Mouse (Mus musculus): ENCODE measurements at regions not wholly inside any gene's neighbourhood (a gene's known extent, or its start where the extent isn't known, plus 50 kb on each side); places are given as distances from the start of the nearest gene placed in this dataset.

GRCm38 (mm10) chr13:42403231-42404020, 102.2 kb downstream of the Edn1 start:
- Histone ChIP-seq H3K9ac (replicated peaks) (no peak overlapping the region), H3K27me3 (no peaks in the 10 kb centered on the region), H3K4me2 (no peak overlapping the region), H3K4me3 (replicated peaks) (no peak overlapping the region), H3K4me1 (replicated peaks) (no peaks in the 10 kb centered on the region), H3K9me3 (no peaks in the 10 kb centered on the region), H3K36me3 (no peaks in the 10 kb centered on the region), H3K27ac (no peak overlapping the region)
- no peak for ATAC-seq (ENCODE audit: insufficient number of reproducible peaks, insufficient read depth, low FRiP score, low TSS enrichment, low read depth)
- WGBS, result 88% methylated on average over 3 of the region's 3 CpGs

- no peaks in the 10 kb centered on the region for H3K27me3 ChIP-seq
- no peak overlapping the region for H3K4me2 ChIP-seq
- H3K4me3 ChIP-seq (replicated peaks), result no peak overlapping the region
- no peaks in the 10 kb centered on the region for H3K36me3 ChIP-seq
- H3K27ac ChIP-seq, result no peak overlapping the region
- WGBS, result 87% methylated on average over 1 of the region's 1 CpGs
- no peak for ATAC-seq (ENCODE audit: insufficient number of reproducible peaks, insufficient read depth, low FRiP score, low TSS enrichment, low read depth)
- no peaks in the 10 kb centered on the region for H3K9me3 ChIP-seq
- no peak overlapping the region for H3K9ac ChIP-seq (replicated peaks)
- H3K4me1 ChIP-seq (replicated peaks), result no peaks in the 10 kb centered on the region
Measured at GRCm38 (mm10) chr13:42412652-42413282, 111.5 kb downstream of the Edn1 start.

- Histone ChIP-seq H3K27me3 (no peaks in the 10 kb centered on the region), H3K4me1 (replicated peaks) (no peaks in the 10 kb centered on the region), H3K4me3 (replicated peaks) (no peak overlapping the region), H3K9me3 (no peaks in the 10 kb centered on the region), H3K9ac (replicated peaks) (no peak overlapping the region), H3K36me3 (no peaks in the 10 kb centered on the region), H3K27ac (no peak overlapping the region), H3K4me2 (no peak overlapping the region)
- no peak for ATAC-seq (ENCODE audit: insufficient number of reproducible peaks, insufficient read depth, low FRiP score, low TSS enrichment, low read depth)
- WGBS, result 9% methylated on average over 1 of the region's 1 CpGs
Measured at GRCm38 (mm10) chr13:42446921-42447320, 145.6 kb downstream of the Edn1 start.

GRCm38 (mm10) chr13:42453665-42454064, 152.4 kb downstream of the Edn1 start:
- ATAC-seq (ENCODE audit: insufficient number of reproducible peaks, insufficient read depth, low FRiP score, low TSS enrichment, low read depth), result no peak
- H3K4me3 ChIP-seq (replicated peaks), result no peak overlapping the region
- no peaks in the 10 kb centered on the region for H3K4me1 ChIP-seq (replicated peaks)
- no peak overlapping the region for H3K27ac ChIP-seq
- no peaks in the 10 kb centered on the region for H3K27me3 ChIP-seq
- H3K9ac ChIP-seq (replicated peaks), result no peak overlapping the region
- H3K9me3 ChIP-seq, result no peaks in the 10 kb centered on the region
- H3K4me2 ChIP-seq, result no peak overlapping the region
- H3K36me3 ChIP-seq, result no peaks in the 10 kb centered on the region
- 68% methylated on average over 5 of the region's 5 CpGs for WGBS

- no peaks in the 10 kb centered on the region for H3K4me1 ChIP-seq (replicated peaks)
- H3K4me3 ChIP-seq (replicated peaks), result no peak overlapping the region
- H3K27ac ChIP-seq, result no peak overlapping the region
- no peak overlapping the region for H3K9ac ChIP-seq (replicated peaks)
- 90% methylated on average over 3 of the region's 3 CpGs for WGBS
- H3K9me3 ChIP-seq, result no peaks in the 10 kb centered on the region
- ATAC-seq (ENCODE audit: insufficient number of reproducible peaks, insufficient read depth, low FRiP score, low TSS enrichment, low read depth), result no peak
- H3K4me2 ChIP-seq, result no peak overlapping the region
- no peaks in the 10 kb centered on the region for H3K27me3 ChIP-seq
- H3K36me3 ChIP-seq, result no peaks in the 10 kb centered on the region
Measured at GRCm38 (mm10) chr13:42459892-42460291, 158.6 kb downstream of the Edn1 start.

GRCm38 (mm10) chr13:42478825-42479224, 177.5 kb downstream of the Edn1 start:
- Histone ChIP-seq H3K4me2 (no peak overlapping the region), H3K27ac (no peak overlapping the region), H3K4me1 (replicated peaks) (no peaks in the 10 kb centered on the region), H3K36me3 (no peaks in the 10 kb centered on the region), H3K27me3 (no peaks in the 10 kb centered on the region), H3K4me3 (replicated peaks) (no peak overlapping the region), H3K9ac (replicated peaks) (no peak overlapping the region), H3K9me3 (no peaks in the 10 kb centered on the region)
- 89% methylated on average over 3 of the region's 3 CpGs for WGBS
- no peak for ATAC-seq (ENCODE audit: insufficient number of reproducible peaks, insufficient read depth, low FRiP score, low TSS enrichment, low read depth)

GRCm38 (mm10) chr13:42490956-42491680, 189.3 kb upstream of the Phactr1 start:
- no peak overlapping the region for H3K9ac ChIP-seq (replicated peaks)
- H3K4me3 ChIP-seq (replicated peaks), result no peak overlapping the region
- H3K9me3 ChIP-seq, result no peaks in the 10 kb centered on the region
- H3K36me3 ChIP-seq, result no peaks in the 10 kb centered on the region
- no peak overlapping the region for H3K27ac ChIP-seq
- H3K4me1 ChIP-seq (replicated peaks), result no peaks in the 10 kb centered on the region
- ATAC-seq (ENCODE audit: insufficient number of reproducible peaks, insufficient read depth, low FRiP score, low TSS enrichment, low read depth), result no peak
- H3K27me3 ChIP-seq, result no peaks in the 10 kb centered on the region
- H3K4me2 ChIP-seq, result no peak overlapping the region
- 77% methylated on average over 4 of the region's 4 CpGs for WGBS

GRCm38 (mm10) chr13:42494371-42494770, 186.1 kb upstream of the Phactr1 start:
- no peaks in the 10 kb centered on the region for H3K36me3 ChIP-seq

GRCm38 (mm10) chr13:42498351-42498750, 182.1 kb upstream of the Phactr1 start:
- Histone ChIP-seq H3K4me3 (replicated peaks) (no peak overlapping the region), H3K9ac (replicated peaks) (no peak overlapping the region), H3K9me3 (no peaks in the 10 kb centered on the region), H3K36me3 (no peaks in the 10 kb centered on the region), H3K27ac (no peak overlapping the region), H3K4me2 (no peak overlapping the region), H3K27me3 (no peaks in the 10 kb centered on the region), H3K4me1 (replicated peaks) (no peaks in the 10 kb centered on the region)
- no peak for ATAC-seq (ENCODE audit: insufficient number of reproducible peaks, insufficient read depth, low FRiP score, low TSS enrichment, low read depth)
- 83% methylated on average over 4 of the region's 4 CpGs for WGBS

More at GRCm38 (mm10) chr13:42494371-42494770, 186.1 kb upstream of the Phactr1 start:
- no peak overlapping the region for H3K4me2 ChIP-seq
- no peaks in the 10 kb centered on the region for H3K9me3 ChIP-seq
- H3K27ac ChIP-seq, result no peak overlapping the region
- no peak overlapping the region for H3K9ac ChIP-seq (replicated peaks)
- no peaks in the 10 kb centered on the region for H3K4me1 ChIP-seq (replicated peaks)
- no peak overlapping the region for H3K4me3 ChIP-seq (replicated peaks)
- H3K27me3 ChIP-seq, result no peaks in the 10 kb centered on the region
- ATAC-seq (ENCODE audit: insufficient number of reproducible peaks, insufficient read depth, low FRiP score, low TSS enrichment, low read depth), result no peak
- WGBS, result 76% methylated on average over 5 of the region's 5 CpGs

GRCm38 (mm10) chr13:42507535-42507934, 172.9 kb upstream of the Phactr1 start:
- Histone ChIP-seq H3K27me3 (no peaks in the 10 kb centered on the region), H3K9me3 (no peaks in the 10 kb centered on the region), H3K36me3 (no peaks in the 10 kb centered on the region), H3K27ac (no peak overlapping the region), H3K4me2 (no peak overlapping the region), H3K4me3 (replicated peaks) (no peak overlapping the region), H3K4me1 (replicated peaks) (no peaks in the 10 kb centered on the region), H3K9ac (replicated peaks) (no peak overlapping the region)
- WGBS, result 86% methylated on average over 5 of the region's 5 CpGs
- no peak for ATAC-seq (ENCODE audit: insufficient number of reproducible peaks, insufficient read depth, low FRiP score, low TSS enrichment, low read depth)

GRCm38 (mm10) chr13:42518686-42519085, 161.7 kb upstream of the Phactr1 start:
- Histone ChIP-seq H3K9me3 (0 out of 2 replicates have a peak, but pooled peaks cover 5% of the 10 kb centered on the region), H3K4me1 (replicated peaks) (peaks cover 6% of the 10 kb centered on the region; the same call in 1 of the 2 replicates), H3K36me3 (no peaks in the 10 kb centered on the region), H3K27ac (no peak overlapping the region), H3K9ac (replicated peaks) (no peak overlapping the region), H3K4me2 (no peak overlapping the region), H3K27me3 (peaks cover 8% of the 10 kb centered on the region; the same call in 1 of the 2 replicates), H3K4me3 (replicated peaks) (no peak overlapping the region)
- ATAC-seq (ENCODE audit: insufficient number of reproducible peaks, insufficient read depth, low FRiP score, low TSS enrichment, low read depth), result no peak
- 39% methylated on average over 4 of the region's 4 CpGs for WGBS

All from limb, embryonic 12.5 days (tissue).